Mouse (Mus musculus): ENCODE data around the gene Hadhb.

Gene Hadhb

DNA sequence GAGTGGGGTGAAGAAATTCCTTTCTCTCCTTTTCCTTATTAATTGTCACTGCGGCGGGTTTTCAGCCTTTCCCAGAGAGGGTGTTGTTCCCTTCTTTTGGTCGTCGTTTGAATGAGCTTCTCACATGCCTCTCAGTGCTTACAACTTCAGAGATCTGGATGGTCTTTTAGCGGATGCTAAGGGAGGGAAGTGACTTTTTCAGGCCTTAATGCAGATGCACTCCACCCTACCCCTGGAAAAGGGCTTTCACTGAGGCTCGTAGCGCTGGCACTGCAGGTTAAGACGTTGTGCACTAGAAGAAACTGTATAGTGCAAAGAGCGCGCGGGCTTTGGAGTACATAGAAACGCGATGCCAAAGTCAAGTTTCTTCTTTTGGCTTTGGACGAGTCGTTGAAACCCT is 78.0 kb downstream of the Hadhb start:
- 4% methylated on average over 15 of the region's 15 CpGs for WGBS

- 33% methylated on average over 8 of the region's 8 CpGs for WGBS
Measured at GRCm38 (mm10) chr5:30233979-30234378, 78.9 kb downstream of the Hadhb start.
